Comparison of ENCODE assay signal across 15 mouse cellular contexts in the genomic region with DNA sequence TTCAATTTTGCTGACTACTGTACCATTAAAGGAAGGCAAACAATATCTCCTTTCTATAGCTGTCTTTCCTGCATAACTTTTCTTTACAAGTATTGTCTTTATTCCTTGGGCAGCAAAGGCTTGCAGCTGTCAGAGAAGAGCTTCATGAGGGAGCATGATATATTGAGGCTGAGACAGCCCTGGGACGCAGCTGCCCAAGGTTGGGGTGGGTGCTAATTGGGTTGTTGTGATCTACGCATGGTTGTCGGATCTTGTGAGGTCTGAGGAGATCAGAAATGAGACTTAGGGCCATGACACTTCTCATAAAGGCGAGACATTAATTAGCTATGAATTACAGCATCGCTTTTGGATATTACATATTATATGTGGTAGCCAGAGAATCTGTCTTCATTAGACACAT.
"Had no signal": no experiment of that assay in that cellular context is flagged by ENCODE, and none has a peak within 500 bp of the region (broad histone marks: within the 10 kb centered on the region; RNA-seq: fewer than 3 reads in every experiment).

No protein-coding gene starts in this region.

- DNase-seq: kidney, adult 8-10 months; kidney, postnatal 36 days; layer of hippocampus, adult 9-11 months; layer of hippocampus, postnatal 36 days; left cerebral cortex, postnatal 4 days; lung, adult 18-20 months; right cerebral cortex, postnatal 14 days; thymus, adult 2 months; thymus, postnatal 25 days had no signal

- H3K27ac ChIP-seq: limb, embryonic 13.5 days; liver, embryonic 14.5 days; stomach, embryonic 15.5 days had no signal

- H3K4me1 ChIP-seq: limb, embryonic 13.5 days; stomach, embryonic 15.5 days had no signal

- ATAC-seq: inflammation-experienced regulatory T-cells, adult 6 months; intestine, postnatal 0 days had no signal

- H3K36me3 ChIP-seq: limb, embryonic 13.5 days; stomach, embryonic 15.5 days had no signal

- H3K4me3 ChIP-seq: limb, embryonic 13.5 days; myocyte; stomach, embryonic 15.5 days had no signal

- H3K9ac ChIP-seq: limb, embryonic 13.5 days; liver, embryonic 14.5 days; stomach, embryonic 15.5 days had no signal

- H3K27me3 ChIP-seq: limb, embryonic 13.5 days; stomach, embryonic 15.5 days had no signal

- H3K9me3 ChIP-seq: limb, embryonic 13.5 days; stomach, embryonic 15.5 days had no signal

- H3K4me2 ChIP-seq: limb, embryonic 13.5 days; stomach, embryonic 15.5 days had no signal
